Mouse (Mus musculus) heart, adult 2 months (tissue): ENCODE results near the gene Hopx.

Experiments
- CTCF ChIP-seq: fragments of 200-600 bp; IDR thresholded peaks from 2 replicates; pipeline ENCODE4 v1.8.1; 2022; ENCODE audit warnings: antibody characterized with exemption, mild to moderate bottlenecking, moderate library complexity
- EP300 ChIP-seq: fragments of 200-500 bp; IDR thresholded peaks from 2 replicates; pipeline ENCODE4 v1.6.1; 2011; ENCODE audit warnings: low read depth, low read length, control low read depth; ENCODE audit not compliant: insufficient read depth
- POLR2A ChIP-seq: fragments of 200-500 bp; IDR thresholded peaks from 2 replicates; pipeline ENCODE4 v1.6.1; 2011; ENCODE audit warnings: mild to moderate bottlenecking, low read depth, low read length, control low read depth; ENCODE audit not compliant: insufficient read depth

DNA sequence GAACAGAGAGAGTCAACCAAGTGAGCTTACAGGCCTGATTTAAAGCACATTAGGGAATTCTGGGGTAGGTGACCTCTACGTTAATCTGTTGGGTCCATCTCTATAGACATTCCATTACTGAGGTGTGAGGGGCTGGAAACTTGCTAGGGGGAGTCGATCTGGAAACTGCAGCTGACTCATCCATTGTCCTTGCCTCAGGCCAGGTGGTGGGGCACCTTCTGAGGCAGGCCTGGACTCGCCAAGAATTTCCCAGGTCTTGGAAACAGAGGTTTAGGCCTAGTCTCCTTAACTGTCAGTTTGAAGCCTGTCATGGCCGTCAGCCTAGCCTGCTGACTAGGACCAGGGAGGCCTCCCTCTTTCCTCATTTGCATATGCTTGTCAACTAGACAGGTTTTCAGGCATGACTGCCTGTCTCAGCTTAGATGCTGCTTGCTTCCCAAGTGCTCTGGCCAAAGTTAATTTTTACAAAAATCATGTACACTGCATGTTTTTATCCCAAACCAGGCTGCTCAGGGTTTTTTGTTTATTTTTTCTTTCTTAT lies 21.8 kb upstream of the Hopx start:
- TF ChIP-seq CTCF (no peak), POLR2A (no peak), EP300 (no peak)
